Mouse (Mus musculus): Measurements from ENCODE around the gene Phf21a.

- TF ChIP-seq TAL1 (IDR thresholded peaks at IDR 0.05; ENCODE audit: low read length), result no peak
- no peak for TF ChIP-seq GATA1 (IDR thresholded peaks at IDR 0.05; ENCODE audit: low read length)
Measured at GRCm38 (mm10) chr2:92388081-92388517, 295.2 kb downstream of the Phf21a start.
